Mouse (Mus musculus): ENCODE results near the gene Fcrlb. TPM values are rescaled to one million over a fixed set of nuclear protein-coding genes. Genes with fewer than 3 reads are reported as not detected.
A peak's percentile ranks its signal among the peaks of the same experiment; 100 is the strongest.

The Fcrlb gene
- polyA plus RNA-seq, 1 experiment from 2014 or later, result 0.65 TPM

DNA sequence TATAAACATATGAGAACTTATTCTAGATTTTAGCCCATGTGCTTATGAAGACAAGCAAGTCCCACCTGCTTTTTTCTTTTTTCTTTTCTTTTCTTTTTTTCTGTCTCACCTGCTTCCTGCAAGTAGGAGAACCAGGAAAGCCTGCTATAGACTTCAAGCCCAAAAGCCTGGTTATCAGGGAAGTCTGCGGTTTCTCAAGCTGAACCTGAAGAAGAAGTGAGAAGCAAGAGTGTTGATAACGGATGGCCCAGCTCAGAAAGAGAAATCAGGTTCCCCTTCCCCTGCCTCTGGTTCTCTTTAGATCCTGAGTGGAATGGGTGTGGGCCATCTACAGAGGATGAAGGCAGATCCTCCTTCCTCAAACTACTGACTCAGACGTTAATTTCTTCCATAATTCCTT is 19.3 kb upstream of the Fcrlb start:
- no peaks in the 10 kb centered on the region for H3K27me3 ChIP-seq (replicated peaks)
- H3K4me2 ChIP-seq, result no peak overlapping the region
- H3K4me3 ChIP-seq, result no peak overlapping the region
- no peaks in the 10 kb centered on the region for H3K36me3 ChIP-seq (replicated peaks)
- 92% methylated on average over 3 of the region's 3 CpGs for WGBS
- H3K9me3 ChIP-seq, result no peaks in the 10 kb centered on the region
- no peak overlapping the region for H3K27ac ChIP-seq
- ATAC-seq (replicated peaks), result no peak
- H3K9ac ChIP-seq, result no peak overlapping the region
- no peaks in the 10 kb centered on the region for H3K4me1 ChIP-seq

DNA sequence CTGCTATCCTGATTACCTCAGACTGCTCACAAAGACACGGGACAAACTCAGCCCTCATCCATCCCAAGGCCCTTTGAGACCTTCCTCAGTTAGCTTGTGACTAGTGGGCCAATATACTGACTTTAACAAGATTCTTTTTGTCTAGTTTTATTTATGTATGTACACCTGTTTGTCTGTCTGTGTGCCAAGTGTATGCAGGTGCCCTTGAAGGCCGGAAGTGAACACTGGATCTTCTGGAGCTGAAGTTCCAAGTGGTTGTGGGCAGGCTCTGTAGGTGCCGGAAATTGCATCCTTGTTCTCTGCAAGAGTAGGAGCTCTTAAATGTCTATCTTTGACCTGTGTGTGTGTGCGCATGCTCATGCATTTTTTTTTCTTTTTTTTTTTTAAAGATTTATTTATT is 16.5 kb upstream of the Fcrlb start:
- Histone ChIP-seq H3K4me1 (no peaks in the 10 kb centered on the region), H3K4me2 (no peak overlapping the region), H3K27me3 (replicated peaks) (no peaks in the 10 kb centered on the region), H3K36me3 (replicated peaks) (no peaks in the 10 kb centered on the region), H3K27ac (no peak overlapping the region), H3K4me3 (no peak overlapping the region), H3K9ac (no peak overlapping the region), H3K9me3 (no peaks in the 10 kb centered on the region)
- 80% methylated on average over 4 of the region's 4 CpGs for WGBS
- no peak for ATAC-seq (replicated peaks)

DNA sequence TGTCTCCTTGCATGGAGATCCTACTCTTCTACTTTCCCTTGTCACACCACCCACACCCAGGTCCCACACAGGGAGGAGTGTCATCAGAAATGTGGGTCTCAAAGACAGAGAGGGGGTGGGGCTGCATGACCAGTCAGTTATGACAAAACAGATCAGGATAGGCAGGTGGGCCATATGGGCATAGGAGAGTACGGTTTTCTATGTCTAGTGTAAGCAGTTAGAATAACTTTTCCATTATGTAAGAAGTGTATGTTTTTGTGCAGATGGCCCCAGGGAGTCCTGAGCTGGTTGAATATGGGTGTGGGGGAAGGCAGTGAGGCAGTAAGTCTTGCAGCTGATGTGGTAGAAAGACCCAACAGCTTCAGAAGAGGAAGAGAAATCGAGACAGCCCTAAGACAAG is 15.7 kb upstream of the Fcrlb start:
- Histone ChIP-seq H3K4me1 (no peaks in the 10 kb centered on the region), H3K4me2 (no peak overlapping the region), H3K36me3 (replicated peaks) (no peaks in the 10 kb centered on the region), H3K27ac (no peak overlapping the region), H3K4me3 (no peak overlapping the region), H3K9ac (no peak overlapping the region), H3K27me3 (replicated peaks) (no peaks in the 10 kb centered on the region), H3K9me3 (no peaks in the 10 kb centered on the region)
- 81% methylated on average over 2 of the region's 2 CpGs for WGBS
- no peak for ATAC-seq (replicated peaks)

DNA sequence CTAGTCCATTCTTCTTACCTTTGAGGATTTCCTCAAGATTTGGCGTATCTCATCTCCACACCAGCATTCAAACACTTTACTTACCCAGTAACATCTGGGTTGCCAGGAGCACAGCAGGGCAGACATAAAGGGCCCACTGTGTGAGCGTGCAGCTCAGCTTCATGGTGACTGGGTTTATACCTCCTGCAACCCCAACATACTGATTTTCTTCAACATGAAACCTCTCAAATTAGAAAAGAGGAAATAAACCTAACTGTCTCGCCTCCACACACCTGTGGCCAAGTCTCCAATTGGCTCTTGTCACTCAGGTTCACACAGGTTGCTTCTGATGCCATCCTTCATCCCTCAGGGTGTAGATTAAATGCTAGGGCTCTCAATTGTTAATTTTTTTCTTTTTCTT is 14.6 kb upstream of the Fcrlb start, which contains the start of gene Fcrla:
Gene Fcrla (minus strand): TSS at position 206 of the 400 bp plus-strand sequence.
- Histone ChIP-seq H3K36me3 (replicated peaks) (no peaks in the 10 kb centered on the region), H3K9ac (no peak within 1 kb of the TSS), H3K9me3 (no peaks in the 10 kb centered on the region), H3K27ac (no peak within 1 kb of the TSS), H3K4me2 (no peak within 1 kb of the TSS), H3K4me3 (no peak within 1 kb of the TSS), H3K4me1 (no peaks in the 10 kb centered on the region), H3K27me3 (replicated peaks) (no peaks in the 10 kb centered on the region)
- no peak for ATAC-seq (replicated peaks)
- 81% methylated on average over 3 of the region's 3 CpGs for WGBS

DNA sequence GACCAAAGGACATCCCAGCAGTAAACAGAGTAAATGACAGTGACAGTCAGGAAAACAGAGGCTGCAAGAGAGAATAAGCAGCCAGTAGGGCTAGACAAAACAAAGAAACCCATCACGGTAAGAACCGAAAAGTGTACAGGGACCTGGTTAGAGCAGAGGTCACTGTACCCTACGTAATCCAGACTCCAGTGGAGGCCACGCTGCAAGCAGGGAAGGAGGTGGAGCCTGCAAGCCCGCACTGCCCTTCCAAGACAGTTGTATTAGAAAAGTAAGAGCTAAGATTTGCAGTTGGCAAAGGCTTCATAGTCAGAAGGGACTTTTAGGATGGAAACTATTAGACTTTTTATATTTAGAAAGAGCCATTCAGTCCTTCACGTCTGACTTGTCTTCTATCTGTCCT is 14.2 kb upstream of the Fcrlb start:
- no peak overlapping the region for H3K27ac ChIP-seq
- WGBS, result 65% methylated on average over 6 of the region's 6 CpGs
- H3K9ac ChIP-seq, result no peak overlapping the region
- H3K4me3 ChIP-seq, result no peak overlapping the region
- no peaks in the 10 kb centered on the region for H3K4me1 ChIP-seq
- no peaks in the 10 kb centered on the region for H3K36me3 ChIP-seq (replicated peaks)
- ATAC-seq (replicated peaks), result no peak
- no peaks in the 10 kb centered on the region for H3K9me3 ChIP-seq
- no peak overlapping the region for H3K4me2 ChIP-seq
- no peaks in the 10 kb centered on the region for H3K27me3 ChIP-seq (replicated peaks)

DNA sequence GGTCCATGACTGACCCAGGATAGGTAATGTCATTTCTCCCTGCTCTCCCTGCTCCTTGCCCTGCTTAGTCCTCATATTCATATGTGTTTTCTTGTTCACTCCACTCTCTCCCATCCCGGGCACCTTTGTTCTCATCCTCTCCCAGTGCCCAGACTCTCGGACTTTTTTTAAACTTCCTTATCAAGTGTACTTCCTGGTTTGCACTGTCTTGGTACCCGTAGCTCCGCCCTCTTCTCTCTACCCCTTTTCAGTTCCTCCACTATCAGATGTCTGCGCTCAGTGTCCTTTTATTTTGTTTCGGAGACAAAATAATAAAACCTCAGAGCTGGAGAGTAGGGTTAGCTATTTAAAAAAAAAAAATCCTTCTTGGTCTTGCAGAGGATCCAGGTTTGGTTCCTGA is 11.7 kb upstream of the Fcrlb start:
- Histone ChIP-seq H3K9me3 (no peaks in the 10 kb centered on the region), H3K4me2 (no peak overlapping the region), H3K4me1 (no peaks in the 10 kb centered on the region), H3K4me3 (no peak overlapping the region), H3K27ac (no peak overlapping the region), H3K27me3 (replicated peaks) (no peaks in the 10 kb centered on the region), H3K36me3 (replicated peaks) (no peaks in the 10 kb centered on the region), H3K9ac (no peak overlapping the region)
- ATAC-seq (replicated peaks), result no peak
- WGBS, result 87% methylated on average over 6 of the region's 6 CpGs

DNA sequence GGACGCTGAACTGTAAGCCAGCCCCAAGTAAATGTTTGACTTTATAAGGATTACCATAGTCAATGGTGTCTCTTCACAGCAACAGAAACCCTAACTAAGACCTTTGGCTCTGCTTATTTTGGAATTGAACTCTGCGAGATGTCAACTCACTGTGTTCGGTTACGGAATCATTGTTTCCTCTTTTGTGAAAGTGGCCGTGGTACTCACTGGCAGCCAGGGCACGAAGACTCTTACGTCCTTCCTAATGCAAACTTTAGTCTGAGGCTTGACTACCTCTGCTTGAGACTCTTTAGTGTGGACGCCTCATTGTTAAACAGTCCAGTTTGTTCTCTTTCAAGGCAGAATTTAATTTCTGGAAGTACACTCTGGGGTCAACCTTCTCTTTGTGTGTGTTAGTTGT is 6.6 kb upstream of the Fcrlb start:
- Histone ChIP-seq H3K4me2 (no peak overlapping the region), H3K4me3 (no peak overlapping the region), H3K27me3 (replicated peaks) (no peaks in the 10 kb centered on the region), H3K9me3 (no peaks in the 10 kb centered on the region), H3K27ac (no peak overlapping the region), H3K4me1 (no peaks in the 10 kb centered on the region), H3K9ac (no peak overlapping the region), H3K36me3 (replicated peaks) (no peaks in the 10 kb centered on the region)
- 95% methylated on average over 8 of the region's 8 CpGs for whole genome bisulfite sequencing
- ATAC-seq (replicated peaks), result no peak

DNA sequence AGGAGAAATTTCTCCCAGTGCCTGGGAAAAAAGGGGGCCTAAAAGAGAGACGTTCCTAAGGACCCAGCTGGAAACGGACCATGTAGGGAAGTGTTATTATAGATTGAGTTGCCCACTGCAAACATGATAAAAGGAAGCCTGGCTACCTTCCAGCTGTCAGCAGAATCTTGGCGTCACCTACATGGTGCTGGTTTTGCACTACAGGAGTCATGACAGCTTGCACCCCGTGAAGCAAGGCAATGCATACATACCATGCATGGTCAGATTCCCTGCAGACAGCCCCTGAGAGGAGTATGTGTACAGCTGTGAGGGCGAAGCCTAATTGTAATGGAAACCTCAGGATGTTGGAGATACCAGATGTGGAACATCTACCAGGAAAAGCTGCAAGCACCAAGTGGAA is 2.9 kb upstream of the Fcrlb start:
- no peak overlapping the region for H3K27ac ChIP-seq
- H3K9me3 ChIP-seq, result no peaks in the 10 kb centered on the region
- H3K27me3 ChIP-seq (replicated peaks), result no peaks in the 10 kb centered on the region
- H3K9ac ChIP-seq, result no peak overlapping the region
- no peaks in the 10 kb centered on the region for H3K36me3 ChIP-seq (replicated peaks)
- H3K4me3 ChIP-seq, result no peak overlapping the region
- WGBS, result 79% methylated on average over 5 of the region's 5 CpGs
- no peak for ATAC-seq (replicated peaks)
- H3K4me2 ChIP-seq, result no peak overlapping the region
- H3K4me1 ChIP-seq, result no peaks in the 10 kb centered on the region

DNA sequence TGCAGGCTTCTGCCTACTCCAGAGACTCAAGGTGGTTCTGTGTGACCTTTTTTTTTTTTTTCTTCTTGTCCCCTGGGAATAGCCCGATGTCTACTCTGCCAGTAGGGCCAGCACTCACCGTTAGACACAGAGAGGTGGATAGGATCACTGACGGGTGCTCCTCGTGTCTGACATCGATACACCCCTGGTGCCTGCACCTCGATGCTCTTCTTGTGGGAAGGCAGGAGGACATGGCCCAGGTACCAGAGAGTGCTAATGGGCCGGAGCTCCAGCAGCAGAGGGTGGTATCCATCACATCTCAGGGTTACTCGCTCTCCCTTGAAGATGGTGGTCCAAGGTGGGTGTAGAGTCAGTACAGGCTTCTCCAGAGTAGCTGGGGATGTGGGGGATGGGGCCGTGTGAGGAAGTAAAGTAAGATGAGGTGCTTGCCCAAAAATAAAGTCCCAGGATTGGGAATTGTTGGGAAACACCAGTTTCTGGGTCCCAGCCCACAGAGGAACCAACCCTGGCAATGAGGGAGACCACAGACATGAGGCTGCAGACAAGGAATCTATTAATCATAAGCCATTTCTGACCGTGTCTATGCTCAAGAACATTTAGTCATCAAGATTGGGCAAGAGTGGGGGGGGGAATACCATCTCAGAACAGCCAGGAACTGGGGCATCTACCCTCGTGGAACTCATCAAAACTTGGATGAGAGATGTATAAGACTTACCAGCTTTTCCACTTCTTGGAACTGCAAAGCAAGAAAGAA is 657 bp downstream of the Fcrlb start:
- Histone ChIP-seq H3K4me3 (no peak overlapping the region), H3K27ac (no peak overlapping the region), H3K36me3 (replicated peaks) (no peaks in the 10 kb centered on the region), H3K27me3 (replicated peaks) (peaks cover 16% of the 10 kb centered on the region), H3K4me2 (no peak overlapping the region), H3K4me1 (peaks cover 12% of the 10 kb centered on the region), H3K9me3 (no peaks in the 10 kb centered on the region), H3K9ac (no peak overlapping the region)
- 79% methylated on average over 11 of the region's 11 CpGs for WGBS
- no peak for ATAC-seq (replicated peaks)

DNA sequence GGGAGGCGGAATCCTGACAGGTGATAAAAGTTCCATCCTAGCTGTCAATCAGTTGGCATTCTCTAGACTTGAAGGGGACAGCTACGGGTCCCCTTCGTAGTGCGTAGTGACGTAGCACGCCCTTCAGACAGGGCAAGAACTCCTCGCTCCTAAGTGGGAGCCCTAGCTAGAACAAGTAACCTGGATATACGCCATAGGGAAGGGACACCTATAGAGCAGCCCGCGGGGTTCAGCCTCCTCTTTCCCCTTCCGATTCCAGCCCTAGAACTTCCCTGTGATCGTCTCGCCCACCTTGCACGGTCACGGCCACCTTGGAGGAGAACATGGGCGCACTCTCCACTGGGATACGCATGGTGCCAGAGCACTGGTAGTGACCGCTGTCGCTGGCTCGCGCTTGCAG is 4.4 kb downstream of the Fcrlb start:
- 2% methylated on average over 21 of the region's 21 CpGs for WGBS
- H3K9ac ChIP-seq, result peak overlapping the region; percentile 52
- ATAC-seq (replicated peaks), result peak; percentile 86

DNA sequence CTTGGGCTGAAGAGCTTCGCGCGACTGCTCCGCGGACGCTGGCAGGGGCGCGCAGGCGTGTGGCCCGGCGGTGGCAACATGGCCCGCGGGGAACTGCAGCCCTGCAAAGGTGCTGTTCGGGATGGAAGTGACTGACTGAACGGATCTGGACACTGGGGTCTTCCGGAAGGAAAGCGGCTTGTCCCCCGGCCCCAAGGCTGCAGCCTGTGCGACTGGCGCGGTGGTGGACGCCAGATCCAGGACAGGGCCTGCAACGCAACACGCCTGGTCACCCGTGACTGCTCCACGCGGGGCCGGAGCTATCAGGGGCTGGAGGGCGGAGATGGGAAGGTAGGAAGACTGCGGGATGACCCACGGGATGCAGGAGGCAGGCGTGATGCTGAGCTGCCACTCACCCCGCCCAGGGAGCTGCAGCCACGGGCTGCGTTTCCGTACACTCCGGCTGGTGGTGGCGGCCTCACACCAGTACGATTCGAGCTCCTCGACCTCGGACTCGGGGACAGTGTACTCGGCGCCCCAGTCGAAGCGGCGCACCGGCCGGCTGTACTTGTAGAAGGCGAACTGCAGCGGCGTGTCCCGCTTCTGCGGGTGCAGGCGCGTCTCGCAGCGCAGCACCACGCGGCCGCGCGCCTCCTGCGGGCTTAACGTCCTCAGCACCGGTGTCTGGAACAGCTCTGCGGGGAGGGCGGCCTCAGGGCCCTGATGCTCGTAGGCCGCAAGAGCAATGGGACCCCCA is 5.1 kb downstream of the Fcrlb start:
- peaks cover 12% of the 10 kb centered on the region for H3K4me1 ChIP-seq
- peak overlapping the region; percentile 92 for H3K4me2 ChIP-seq
- no peaks in the 10 kb centered on the region for H3K9me3 ChIP-seq
- H3K9ac ChIP-seq, result peak overlapping the region; percentile 52
- H3K27me3 ChIP-seq (replicated peaks), result peaks cover 27% of the 10 kb centered on the region
- H3K4me3 ChIP-seq, result peak overlapping the region; percentile 58
- H3K36me3 ChIP-seq (replicated peaks), result no peaks in the 10 kb centered on the region
- no peak overlapping the region for H3K27ac ChIP-seq
- under 1% methylated on average over 71 of the region's 71 CpGs for WGBS
- peak; percentile 90 for ATAC-seq (replicated peaks)

More for the DNA sequence above, 4.4 kb downstream of the Fcrlb start:
- H3K27ac ChIP-seq, result no peak overlapping the region
- H3K27me3 ChIP-seq (replicated peaks), result peaks cover 27% of the 10 kb centered on the region
- H3K4me1 ChIP-seq, result peaks cover 12% of the 10 kb centered on the region
- peak overlapping the region; percentile 58 for H3K4me3 ChIP-seq
- H3K9me3 ChIP-seq, result no peaks in the 10 kb centered on the region
- peak overlapping the region; percentile 92 for H3K4me2 ChIP-seq
- no peaks in the 10 kb centered on the region for H3K36me3 ChIP-seq (replicated peaks)

DNA sequence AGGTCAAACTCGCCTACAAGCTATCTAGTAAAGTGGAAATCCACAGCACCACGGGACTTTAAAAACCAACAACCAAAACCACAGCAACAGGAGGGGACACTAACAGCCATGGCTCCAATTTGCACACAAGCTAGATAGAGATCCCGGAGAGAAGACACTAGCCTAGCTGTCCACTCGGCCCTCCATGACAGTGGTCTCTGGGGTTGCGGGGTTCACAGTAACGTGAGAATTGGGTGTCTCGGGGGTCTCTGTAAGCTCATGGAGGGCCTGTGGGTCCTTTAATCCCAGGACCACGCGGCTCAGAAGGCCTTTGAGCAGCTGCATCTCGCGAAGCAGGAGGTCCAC is 5.7 kb downstream of the Fcrlb start:
- Histone ChIP-seq H3K27ac (no peak overlapping the region), H3K4me2 (peak overlapping the region; percentile 92), H3K4me1 (peaks cover 12% of the 10 kb centered on the region), H3K4me3 (peak overlapping the region; percentile 58), H3K36me3 (replicated peaks) (no peaks in the 10 kb centered on the region), H3K27me3 (replicated peaks) (peaks cover 27% of the 10 kb centered on the region), H3K9me3 (no peaks in the 10 kb centered on the region), H3K9ac (peak overlapping the region; percentile 52)
- ATAC-seq (replicated peaks), result no peak; the same call in 1 of the 2 replicates
- WGBS, result 16% methylated on average over 11 of the region's 11 CpGs

DNA sequence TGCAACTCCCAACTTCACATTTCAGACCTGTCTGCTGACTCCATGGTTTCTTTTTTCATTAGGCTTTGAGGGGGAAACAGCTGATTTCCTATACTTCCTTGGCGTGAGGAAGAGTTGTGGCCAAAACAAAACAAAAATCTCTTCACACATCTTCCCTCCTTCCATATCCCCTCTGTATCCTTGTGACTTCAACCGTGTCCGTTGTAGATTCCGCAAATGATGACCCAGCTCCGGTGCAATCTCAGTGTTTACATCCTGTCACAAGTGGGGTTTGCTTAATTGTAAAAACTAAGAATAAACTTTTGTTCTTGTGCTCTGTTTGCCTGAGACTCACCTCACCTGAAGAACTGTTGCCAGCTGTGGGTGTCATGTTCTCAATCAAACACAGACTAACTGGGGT is 9.3 kb downstream of the Fcrlb start:
- peaks cover 8% of the 10 kb centered on the region for H3K4me1 ChIP-seq
- no peak overlapping the region for H3K27ac ChIP-seq
- WGBS, result 84% methylated on average over 5 of the region's 5 CpGs
- H3K4me3 ChIP-seq, result no peak overlapping the region
- no peaks in the 10 kb centered on the region for H3K9me3 ChIP-seq
- H3K27me3 ChIP-seq (replicated peaks), result peaks cover 19% of the 10 kb centered on the region
- no peak overlapping the region for H3K9ac ChIP-seq
- ATAC-seq (replicated peaks), result no peak
- H3K36me3 ChIP-seq (replicated peaks), result no peaks in the 10 kb centered on the region
- H3K4me2 ChIP-seq, result no peak overlapping the region

Measured in midbrain, embryonic 15.5 days (tissue).